Mouse (Mus musculus) frontal cortex, postnatal 36 days (tissue): ENCODE data around the gene Tff1.
A peak's percentile ranks its signal among the peaks of the same experiment; 100 is the strongest.

Source experiments
- DNase-seq, 2 experiments: peaks; one replicate each; pipeline ENCODE4 v3.0.0; 2022; ENCODE audit warnings: low spot score in 2 of 2

The Tff1 gene

DNA sequence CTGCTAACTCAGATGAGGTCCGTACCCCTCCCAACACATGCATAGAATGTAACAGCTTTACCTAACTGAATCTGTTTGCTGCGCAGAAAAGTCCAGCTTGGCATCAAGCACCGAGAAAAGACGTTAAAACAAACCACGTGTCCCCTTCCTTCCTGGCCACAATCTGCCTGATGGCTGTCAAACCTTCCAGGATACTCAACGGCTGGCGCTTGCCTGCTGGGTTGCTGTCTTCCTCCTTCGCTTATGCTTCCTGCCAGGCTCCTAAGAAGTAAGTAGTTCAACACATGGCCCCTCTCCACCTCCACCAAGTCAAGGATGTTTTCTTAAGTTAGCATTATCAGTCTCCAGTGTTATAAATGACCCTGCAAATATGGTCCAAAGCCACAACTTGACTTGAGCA, 11.3 kb downstream of the Tff1 start:
- no peak for DNase-seq

GRCm38 (mm10) chr17:31152966-31153499, 12.0 kb downstream of the Tff1 start:
- DNase-seq, result no peak

DNA sequence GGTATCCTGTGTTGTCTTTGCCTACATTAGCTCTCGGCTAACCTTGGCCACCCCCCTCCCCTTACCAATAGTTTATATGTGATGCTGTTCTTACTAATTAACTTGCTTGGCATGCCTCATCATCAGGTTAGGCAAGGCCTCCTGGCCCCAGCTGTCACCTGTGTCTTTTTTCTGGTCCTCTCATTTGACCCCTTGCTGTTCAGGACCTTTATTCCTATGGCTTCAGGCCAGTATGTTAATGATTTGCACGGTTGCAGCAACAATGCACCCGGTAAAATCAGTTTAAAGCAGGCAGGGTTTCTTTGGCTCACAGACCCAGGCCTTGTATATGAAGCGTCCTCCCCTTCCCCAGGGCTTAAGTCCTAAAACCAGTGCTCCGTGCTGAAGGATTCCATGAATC, 12.6 kb downstream of the Tff1 start:
- no peak for DNase-seq

DNA sequence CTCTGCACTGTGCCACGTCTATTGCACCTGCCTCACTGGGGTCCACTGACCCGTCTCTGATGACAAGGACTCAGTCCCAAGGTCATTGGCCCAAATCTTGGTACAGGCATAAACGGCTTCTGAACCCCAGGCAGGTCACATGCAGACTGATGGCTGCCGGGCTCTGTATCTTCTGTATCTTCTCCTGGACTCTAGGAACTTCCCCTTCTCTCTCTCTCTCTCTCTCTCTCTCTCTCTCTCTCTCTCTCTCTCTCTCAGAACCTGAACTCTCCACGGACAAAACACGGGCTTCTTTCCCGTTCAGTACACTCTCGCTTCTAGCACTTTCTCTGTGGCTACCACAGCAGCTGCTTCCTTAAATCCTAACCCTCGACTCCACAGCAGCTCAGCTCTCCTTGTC, 19.1 kb downstream of the Tff1 start:
- no peak for DNase-seq

DNA sequence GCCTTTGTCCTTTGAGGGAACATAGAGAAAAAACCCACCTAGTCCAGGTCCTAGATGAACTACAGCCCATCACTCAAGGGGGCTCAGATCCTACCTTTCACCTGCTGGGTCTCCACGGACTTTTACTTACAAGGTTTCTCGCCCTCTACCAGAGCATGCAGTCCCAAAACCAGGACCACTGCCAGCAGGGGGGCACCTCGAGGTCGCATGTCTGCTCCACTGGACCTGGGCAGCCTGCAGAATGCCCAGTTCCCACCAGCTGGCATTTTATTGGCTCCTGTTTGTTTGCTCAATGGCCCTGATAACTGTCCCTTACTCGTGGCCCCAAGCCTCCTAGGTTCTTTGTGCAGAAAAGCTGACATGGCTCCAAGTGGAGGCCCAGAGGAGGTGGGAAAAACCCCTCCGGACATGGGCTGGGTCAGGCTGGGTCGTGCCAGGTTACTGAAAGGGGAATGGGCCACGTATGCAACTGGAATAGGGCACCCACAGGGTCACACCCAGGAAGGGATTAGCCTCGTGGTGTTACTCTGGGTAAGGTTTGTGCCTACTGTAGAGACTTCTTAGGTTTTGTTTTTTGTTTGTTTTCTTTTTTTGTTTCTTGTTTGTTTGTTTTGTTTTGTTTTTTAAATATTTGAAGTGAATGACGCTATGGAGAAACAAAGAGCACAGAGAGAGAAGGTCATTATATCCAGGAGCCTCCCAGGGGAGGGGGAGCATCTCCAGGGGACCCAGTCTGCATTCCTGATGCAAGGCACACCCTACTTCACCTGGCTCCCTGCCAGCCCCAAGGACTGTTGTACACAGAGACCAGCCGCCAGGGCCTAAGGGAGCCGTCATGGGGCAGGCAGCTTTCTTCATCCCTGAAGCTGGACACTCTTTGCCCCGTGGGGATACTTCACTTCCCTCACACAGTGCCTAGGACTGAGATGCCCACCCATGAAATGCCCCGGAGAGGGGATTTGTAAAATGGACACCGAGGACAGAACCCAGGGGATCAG, 20.7 kb downstream of the Tff1 start, which contains the start of gene Tff2:
TSS of gene Tff2 (minus strand) at position 243 of the 998 bp plus-strand sequence.
- no peak for DNase-seq

DNA sequence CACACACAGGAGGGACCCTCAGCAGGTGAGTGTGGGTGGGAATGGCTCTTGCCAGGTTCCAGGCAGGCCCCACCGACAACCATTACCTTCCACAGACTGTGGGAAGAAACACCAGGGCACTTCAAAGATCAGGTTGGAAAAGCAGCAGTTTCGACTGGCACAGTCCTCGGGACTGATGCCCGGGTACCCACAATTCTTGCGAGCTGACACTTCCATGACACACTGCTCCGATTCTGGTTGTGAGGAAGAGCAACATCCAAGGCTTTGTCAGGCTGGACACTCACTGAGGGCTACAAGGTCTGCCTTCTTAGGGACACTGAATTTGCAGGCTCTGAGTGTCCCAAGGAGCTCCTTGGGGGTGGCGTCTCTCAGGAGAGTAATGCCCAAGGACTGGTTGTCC, 23.0 kb downstream of the Tff1 start:
- DNase-seq, result no peak

GRCm38 (mm10) chr17:31138398-31138797, 26.7 kb downstream of the Tff1 start:
- peak; percentile 39 to 57 for DNase-seq

GRCm38 (mm10) chr17:31136821-31137220, 28.3 kb downstream of the Tff1 start:
- no peak for DNase-seq

DNA sequence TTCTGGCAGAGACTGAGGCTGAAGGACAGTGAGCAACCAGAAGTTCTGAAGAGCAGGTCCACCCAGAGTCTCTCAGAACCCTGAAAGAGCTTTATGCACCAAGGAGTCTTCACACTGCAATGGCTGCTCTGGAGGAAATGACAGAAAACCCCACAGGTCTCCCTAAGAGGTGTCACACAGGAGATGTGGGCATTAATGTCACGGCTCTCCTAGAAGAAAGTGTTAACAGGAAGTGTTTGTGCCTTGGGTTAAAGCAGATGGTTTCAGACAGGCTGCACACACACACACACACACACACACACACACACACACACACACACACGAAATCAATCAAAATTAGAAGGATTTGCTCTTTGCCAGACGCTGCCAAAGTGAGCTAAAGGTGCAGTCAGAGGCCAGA, 28.8 kb downstream of the Tff1 start:
- no peak for DNase-seq

GRCm38 (mm10) chr17:31134913-31135312, 30.2 kb downstream of the Tff1 start:
- DNase-seq, result no peak

DNA sequence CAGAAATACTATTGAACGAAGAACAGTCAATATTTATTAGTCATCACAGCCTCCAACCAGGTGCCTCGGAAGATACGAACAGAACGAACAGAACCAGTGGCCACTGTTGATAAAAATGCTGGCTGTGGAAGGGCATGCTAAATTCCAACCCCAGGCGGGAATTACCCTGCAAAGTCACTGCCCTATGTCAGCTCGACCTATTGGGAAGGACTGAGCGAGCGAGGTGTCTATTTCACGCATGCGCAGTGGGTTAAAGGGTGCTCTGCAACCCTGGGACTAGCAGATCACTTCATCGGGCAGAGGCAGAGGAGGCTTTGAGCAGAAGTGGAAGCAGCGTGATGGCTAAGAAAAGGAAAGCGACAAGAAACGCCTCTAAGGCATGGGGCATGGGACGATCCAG, 31.3 kb downstream of the Tff1 start:
- no peak for DNase-seq

- peak; percentile 47 to 51 for DNase-seq
Measured at GRCm38 (mm10) chr17:31131269-31131821, 33.7 kb downstream of the Tff1 start.

GRCm38 (mm10) chr17:31129452-31129851, 35.6 kb downstream of the Tff1 start, which contains the start of gene Tff3:
Gene Tff3, minus strand, starts transcription at chr17:31129646.
- DNase-seq, result no peak

DNA sequence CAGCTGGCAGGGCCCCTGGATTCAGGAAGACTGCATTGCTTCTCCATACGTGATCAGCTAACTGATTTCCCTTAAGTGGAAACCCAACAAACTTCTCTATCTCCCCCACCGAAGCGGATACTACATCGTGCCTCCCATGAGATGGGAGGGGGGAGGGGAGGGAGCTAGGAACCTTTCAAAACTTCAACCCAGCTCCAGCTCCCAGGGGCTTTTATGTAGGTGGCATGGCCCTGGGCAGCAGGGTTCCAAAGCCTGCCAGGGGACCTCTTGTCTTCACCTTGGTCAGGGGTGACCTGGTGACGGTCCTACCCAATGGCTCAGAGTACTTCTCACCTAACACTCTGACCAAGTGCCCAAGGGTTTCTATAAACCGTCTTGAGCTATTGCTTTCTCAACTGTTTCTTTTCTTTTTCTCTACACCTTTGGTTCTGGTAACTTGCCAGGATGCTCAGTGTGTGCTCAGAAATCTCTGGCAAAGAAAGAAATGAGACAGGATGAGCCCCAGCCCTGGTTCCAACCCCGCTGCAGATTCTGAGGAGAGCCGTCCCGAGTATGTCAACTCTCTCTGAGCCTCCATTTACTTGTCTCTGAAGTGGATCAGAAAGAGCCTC, 36.3 kb downstream of the Tff1 start:
- no peak for DNase-seq

DNA sequence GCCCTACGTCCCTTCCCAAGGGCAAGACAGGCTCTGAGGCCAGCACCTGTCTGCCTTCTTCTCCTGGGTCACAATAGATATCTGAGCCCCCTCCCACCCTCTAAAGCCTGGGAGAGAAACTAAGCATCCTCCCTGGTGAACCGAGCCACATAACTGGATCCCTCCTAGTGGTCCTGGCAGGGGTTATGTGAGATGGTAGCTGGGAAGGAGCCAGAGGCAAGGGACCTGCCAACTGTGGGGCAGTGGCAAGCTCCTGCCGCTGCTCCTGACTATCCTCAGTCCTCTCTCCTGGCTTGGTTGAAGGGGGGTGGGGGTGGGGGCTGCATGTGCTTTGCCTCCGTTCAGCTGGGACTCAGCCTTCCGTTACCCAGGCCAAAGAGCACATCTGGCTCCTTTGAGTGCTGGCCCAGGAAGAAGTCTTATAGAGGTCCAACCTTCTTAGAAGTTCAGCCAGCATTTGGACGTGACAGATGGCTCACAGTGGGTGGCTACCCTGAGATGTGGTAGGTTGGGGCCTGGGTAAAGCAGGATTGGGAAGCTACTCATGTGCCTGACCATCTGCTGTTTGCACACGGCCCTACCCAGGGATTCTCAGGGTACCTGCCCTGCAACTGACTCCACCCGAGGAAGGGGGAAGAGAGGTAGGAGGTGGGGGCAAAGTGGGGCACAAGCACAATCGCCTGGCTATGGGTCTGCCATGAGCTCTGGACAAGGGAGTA, 39.4 kb downstream of the Tff1 start:
- peak; percentile 38 to 63 for DNase-seq

GRCm38 (mm10) chr17:31121975-31122374, 43.1 kb downstream of the Tff1 start:
- DNase-seq, result peak in 1 of 2 experiments; percentile 39

DNA sequence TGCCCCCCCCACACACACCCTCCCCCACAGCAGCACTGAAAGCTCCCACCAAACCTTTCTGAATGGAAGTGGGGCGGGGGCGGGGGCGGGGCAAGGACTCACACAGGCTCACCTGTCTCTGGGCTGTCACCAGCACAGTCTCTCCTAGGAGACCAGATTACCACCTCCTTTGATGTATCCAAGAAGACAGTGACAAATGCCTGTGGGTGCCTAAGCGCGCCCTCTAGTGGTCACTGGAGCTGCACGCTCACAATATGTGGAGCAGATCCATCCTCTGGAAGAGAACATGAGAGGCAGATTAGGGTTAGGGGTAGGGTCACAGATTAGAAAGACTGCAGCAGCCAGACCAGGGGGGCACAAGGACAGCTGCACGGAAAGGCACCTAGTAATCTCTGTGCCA, 45.6 kb downstream of the Tff1 start:
- peak; percentile 77 to 83 for DNase-seq

- no peak for DNase-seq
Measured at GRCm38 (mm10) chr17:31117946-31118345, 47.1 kb downstream of the Tff1 start.

GRCm38 (mm10) chr17:31116063-31116462, 49.0 kb downstream of the Tff1 start:
- no peak for DNase-seq

- DNase-seq, result no peak
Measured at GRCm38 (mm10) chr17:31113191-31113856, 51.8 kb downstream of the Tff1 start.
